Mouse (Mus musculus): Measurements from ENCODE around the gene Gtf3c1.

The Gtf3c1 gene

GRCm38 (mm10) chr7:125708100-125708499 is 520 bp upstream of the Gtf3c1 start:
- no peak for DNase-seq (ENCODE audit: extremely low spot score, low read depth, low spot score)

DNA sequence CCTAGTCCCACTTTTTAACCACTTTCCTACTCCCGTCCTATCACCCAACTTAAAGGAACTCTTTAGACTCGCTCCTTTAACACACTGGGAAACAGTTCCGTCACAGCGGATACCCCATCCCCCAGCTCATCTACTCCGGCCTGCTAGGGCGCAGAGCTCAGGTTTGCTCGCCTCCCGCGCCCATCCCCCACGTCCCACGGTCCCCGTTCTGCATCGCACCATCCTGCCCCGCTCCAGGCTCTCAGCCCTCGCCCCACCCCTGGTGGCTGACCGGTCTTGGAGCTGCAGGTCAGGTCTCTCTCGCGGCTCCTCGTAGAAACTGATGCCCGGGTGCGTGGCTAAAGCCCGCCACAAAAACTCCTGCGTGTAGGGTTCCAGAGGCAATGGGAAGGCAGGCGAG is 394 bp downstream of the Gtf3c1 start:
- peak; percentile 6 for DNase-seq (ENCODE audit: extremely low spot score, low read depth, low spot score)

DNA sequence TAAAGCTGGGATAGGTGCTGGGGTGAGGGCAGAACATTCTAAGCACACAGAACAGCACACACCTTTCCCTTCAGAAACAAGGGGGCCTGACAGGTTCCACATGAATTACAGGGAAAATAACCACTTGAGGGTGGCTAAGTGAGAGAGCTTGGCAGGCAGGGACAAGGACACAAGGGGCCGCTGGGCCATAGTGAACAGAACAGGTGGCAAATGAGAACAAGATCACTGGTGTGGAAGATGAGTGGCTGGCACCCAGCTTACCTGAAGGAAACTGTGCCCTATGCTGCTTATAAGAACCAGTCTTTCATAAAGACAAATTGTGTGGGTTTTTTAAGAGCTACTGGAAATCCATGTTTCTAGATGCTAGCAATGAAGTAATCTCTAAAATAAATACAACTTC is 4.8 kb downstream of the Gtf3c1 start:
- no peak for DNase-seq (ENCODE audit: extremely low spot score, low read depth, low spot score)

GRCm38 (mm10) chr7:125694056-125694455 is 13.5 kb downstream of the Gtf3c1 start:
- DNase-seq (ENCODE audit: extremely low spot score, low read depth, low spot score), result no peak

- no peak for DNase-seq (ENCODE audit: extremely low spot score, low read depth, low spot score)
These were observed 17.1 kb downstream of the Gtf3c1 start for GRCm38 (mm10) chr7:125690516-125690915.

- no peak for DNase-seq (ENCODE audit: extremely low spot score, low read depth, low spot score)
These were observed 27.6 kb downstream of the Gtf3c1 start for GRCm38 (mm10) chr7:125679936-125680335.

DNA sequence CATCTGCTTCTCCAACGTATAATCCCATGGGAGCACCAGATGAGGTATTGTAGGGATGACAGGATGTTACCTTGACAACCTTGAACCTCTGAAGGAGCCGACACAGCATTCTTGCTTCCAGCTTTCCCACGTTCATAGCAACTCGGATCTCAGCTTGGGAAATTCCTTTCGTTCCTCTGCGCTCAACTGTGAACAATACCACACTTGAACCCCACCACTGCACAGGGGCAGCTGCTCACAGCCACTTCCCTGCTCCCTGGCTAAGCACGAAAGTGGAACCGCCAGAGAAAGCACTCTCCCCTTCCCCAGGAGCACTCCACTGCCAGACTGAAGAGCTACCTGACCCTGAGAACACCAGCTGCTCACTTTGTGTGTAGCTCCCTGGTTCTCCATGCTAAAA is 28.8 kb downstream of the Gtf3c1 start:
- no peak for DNase-seq (ENCODE audit: extremely low spot score, low read depth, low spot score)

GRCm38 (mm10) chr7:125674916-125675315 is 32.7 kb downstream of the Gtf3c1 start:
- peak; percentile 30 for DNase-seq (ENCODE audit: extremely low spot score, low read depth, low spot score)

GRCm38 (mm10) chr7:125671396-125671795 is 36.2 kb downstream of the Gtf3c1 start:
- no peak for DNase-seq (ENCODE audit: extremely low spot score, low read depth, low spot score)

DNA sequence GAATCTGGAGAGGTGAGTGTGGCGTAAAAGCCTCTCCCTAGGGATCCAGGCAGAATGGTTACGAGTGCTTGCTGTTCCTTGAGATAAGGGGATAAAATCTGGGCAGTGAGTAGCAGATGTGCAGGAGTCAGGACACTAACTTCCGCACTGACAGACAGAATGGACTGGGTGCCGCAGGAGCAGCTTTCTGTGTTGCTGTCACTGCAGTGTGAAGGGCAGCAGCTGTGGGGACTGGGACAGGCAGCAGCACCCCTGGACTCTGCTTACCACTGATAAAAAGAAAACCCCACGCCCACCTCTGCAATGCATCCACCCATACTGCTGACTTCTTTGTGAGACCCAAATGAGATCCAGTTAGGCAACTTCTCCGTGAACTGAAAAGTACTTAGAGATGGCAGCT is 36.7 kb downstream of the Gtf3c1 start:
- no peak for DNase-seq (ENCODE audit: extremely low spot score, low read depth, low spot score)

- DNase-seq (ENCODE audit: extremely low spot score, low read depth, low spot score), result no peak
These were observed 43.9 kb downstream of the Gtf3c1 start for GRCm38 (mm10) chr7:125663654-125664053.

DNA sequence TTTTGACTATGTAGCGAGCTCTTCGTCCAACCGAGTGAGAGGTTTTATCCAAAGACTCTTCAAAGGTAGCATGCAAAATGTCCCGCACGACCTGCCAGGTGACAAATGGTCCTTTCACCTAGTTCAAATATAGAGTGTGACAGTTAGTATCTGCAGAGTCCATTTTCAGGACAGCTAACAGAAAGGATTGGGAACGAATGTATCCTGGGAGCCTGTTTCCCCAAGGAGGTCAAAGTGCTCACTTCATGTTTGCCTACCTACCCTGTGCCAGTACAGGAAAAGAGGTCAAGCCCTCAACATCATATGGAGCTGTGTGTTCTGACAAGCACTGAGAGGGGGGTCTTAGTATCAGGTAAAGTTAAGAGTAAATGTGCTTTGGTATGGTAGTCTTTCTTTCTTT is 50.1 kb downstream of the Gtf3c1 start:
- DNase-seq (ENCODE audit: extremely low spot score, low read depth, low spot score), result no peak

- DNase-seq (ENCODE audit: extremely low spot score, low read depth, low spot score), result no peak
These were observed 58.6 kb downstream of the Gtf3c1 start for GRCm38 (mm10) chr7:125649013-125649412.

DNA sequence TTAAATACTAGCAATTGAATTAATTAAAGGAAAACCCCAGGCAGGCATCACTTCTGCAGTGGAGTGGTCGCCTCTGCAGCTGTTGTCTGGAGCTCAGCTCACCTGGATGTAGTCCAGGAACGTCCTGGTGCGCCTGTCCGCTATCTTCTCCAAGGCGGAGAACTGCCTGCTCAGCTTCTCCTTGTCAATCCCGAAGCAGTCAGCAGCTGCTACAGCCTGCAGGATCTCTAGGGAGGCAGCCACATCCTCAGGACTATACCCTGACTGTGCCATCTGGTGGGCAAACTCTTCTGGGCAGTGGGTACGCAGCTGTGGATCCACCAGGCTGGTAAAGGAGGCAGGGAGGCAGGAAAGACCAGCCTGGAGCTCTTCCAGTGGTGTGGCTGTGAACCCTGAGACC is 62.2 kb downstream of the Gtf3c1 start:
- no peak for DNase-seq (ENCODE audit: extremely low spot score, low read depth, low spot score)

DNA sequence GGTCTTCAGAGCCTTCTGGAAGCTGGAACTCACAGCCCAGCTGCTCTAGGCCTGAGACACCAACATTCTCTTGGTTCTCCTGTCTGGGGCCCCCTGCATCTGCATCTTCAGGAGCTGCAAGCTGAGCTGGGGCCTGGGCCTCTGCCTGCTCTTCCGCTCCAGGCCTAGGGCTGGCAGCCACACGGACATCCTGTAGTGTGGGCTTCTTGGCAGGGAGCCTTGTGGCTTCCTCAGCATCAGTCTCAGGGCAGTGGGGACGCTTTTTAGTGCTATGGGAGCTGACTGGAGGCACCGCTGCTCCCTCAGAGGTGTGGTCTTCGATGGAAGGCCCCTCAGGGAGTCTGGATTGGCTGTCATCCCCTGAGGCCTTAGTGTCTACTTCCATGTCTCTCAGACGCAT is 63.7 kb downstream of the Gtf3c1 start:
- DNase-seq (ENCODE audit: extremely low spot score, low read depth, low spot score), result no peak

GRCm38 (mm10) chr7:125638870-125639386 is 68.7 kb downstream of the Gtf3c1 start:
- peak; percentile 18 for DNase-seq (ENCODE audit: extremely low spot score, low read depth, low spot score)

GRCm38 (mm10) chr7:125638376-125638775 is 69.2 kb downstream of the Gtf3c1 start:
- no peak for DNase-seq (ENCODE audit: extremely low spot score, low read depth, low spot score)

DNA sequence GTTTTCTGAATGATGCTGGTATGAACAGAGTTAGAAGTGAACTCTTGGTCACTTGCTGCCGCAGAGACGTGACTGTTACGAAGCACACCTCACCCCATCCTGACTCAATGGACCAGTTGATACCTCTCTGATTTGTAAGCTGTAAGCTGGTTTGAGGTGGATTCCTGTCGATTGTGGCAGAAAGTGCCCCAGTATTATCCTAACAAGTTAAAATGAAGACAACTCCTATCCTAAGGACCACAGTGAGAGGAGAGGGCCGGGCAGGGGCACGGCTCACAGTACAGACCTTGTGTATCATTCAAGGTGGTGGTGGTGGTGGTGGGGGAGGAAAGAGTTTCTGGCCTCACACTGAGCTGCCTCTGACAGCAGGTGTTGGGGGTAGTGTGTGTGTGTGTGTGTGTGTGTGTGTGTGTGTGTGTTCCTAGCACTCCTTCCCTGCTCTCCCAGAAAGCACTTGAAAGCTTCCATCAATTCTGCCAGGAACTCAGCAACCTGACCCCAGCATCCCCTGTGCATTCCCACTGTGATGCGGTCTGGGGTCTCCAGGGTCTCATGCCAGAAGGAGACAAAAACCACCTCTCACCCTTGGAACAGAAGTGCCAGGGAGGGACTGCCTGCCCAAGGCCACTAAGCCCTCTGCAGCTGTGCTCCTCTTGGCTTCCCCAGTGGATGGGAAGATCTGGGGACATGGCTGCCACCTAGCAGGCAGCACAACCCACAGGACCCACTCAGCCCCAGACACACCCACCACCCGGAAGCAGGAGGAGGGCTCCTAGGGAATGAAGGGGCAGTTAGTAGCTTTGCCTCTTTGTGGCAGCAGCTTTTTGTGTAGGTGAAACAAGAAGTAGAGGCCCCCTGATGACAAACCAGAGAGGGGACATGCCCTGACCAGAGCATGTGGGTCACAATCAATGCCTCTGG is 70.1 kb downstream of the Gtf3c1 start:
- DNase-seq (ENCODE audit: extremely low spot score, low read depth, low spot score), result no peak

DNA sequence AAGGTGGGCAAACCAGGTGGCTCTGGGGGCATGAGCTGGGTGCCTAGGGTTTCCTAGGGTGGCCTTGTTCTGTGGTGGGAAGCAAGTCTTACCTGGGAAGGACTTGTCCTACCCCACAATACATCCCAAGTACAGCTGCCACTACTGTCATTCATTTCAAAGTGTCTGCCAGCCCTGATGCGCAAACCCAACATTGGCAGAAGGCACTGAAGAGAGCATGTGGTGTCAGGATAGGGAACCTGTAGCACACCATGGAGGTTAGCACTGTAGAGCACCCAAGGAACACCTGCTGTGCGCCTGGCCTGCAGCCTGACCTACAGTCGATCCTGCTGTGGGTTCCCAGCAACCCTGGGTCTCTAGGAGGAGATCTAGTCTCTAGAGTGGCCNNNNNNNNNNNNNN is 76.6 kb downstream of the Gtf3c1 start:
- DNase-seq (ENCODE audit: extremely low spot score, low read depth, low spot score), result no peak

- DNase-seq (ENCODE audit: extremely low spot score, low read depth, low spot score), result no peak
These were observed 77.3 kb downstream of the Gtf3c1 start for GRCm38 (mm10) chr7:125630317-125630716.

DNA sequence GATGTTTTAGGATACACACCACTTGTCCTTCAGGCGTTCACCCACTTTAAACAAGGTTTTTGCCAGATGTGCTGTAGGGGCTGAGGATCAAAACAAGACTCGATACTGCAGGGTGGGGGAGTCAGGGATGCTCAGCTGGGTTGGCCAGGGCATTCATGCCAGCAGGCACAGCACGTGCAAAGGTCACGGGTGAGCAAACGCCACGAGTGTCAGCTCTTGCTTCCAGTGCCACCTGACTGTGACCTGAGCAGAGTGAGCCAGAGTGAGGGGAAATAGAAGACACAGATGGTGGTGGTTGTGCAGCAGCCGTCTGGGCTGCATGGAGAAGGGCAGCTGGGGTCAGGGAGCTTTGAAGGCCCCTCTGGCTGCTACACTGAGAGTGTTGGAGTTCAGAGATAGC is 81.8 kb downstream of the Gtf3c1 start:
- DNase-seq (ENCODE audit: extremely low spot score, low read depth, low spot score), result no peak

DNA sequence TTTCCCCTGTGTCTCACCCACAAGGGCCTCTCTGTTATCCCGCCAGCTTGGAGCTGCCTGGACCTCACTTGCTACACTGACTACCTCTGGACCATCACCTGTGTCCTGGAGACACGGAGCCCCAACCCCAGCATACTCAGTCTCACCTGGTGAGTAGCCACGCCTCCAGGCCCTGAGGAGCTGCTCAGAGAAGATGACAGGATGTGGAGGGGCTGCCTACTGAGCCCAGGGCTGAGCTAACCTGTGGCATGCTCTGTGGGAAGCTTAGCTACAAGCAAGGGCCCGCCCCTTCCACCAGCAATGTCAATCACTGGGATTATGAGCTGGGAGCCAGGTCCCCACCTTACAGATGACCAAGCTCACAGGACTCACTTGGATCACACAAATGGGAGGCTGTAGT is 82.4 kb downstream of the Gtf3c1 start:
- DNase-seq (ENCODE audit: extremely low spot score, low read depth, low spot score), result no peak

Data from hindlimb bud, embryonic 11.5 days (tissue).